In the genomic region with DNA sequence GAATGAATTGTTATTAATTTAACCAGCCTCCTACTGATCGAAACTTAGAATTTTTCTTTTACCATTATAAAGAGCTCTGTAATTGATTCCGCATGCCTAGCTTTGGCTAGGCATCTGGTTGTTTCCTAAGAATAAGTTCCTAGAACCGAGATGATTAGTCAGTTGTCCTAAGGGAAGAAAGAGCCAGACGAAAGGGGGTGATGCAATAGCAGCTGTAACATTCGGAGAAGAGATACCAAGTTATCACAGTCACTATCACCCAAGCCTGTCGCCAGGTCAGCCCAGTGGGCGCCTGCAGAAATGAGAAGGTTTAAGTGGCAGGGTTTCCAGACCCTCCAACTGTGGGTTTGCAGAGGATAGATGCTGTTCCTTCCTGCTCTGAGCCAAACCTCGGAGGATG, we compare ENCODE assay signal across 18 mouse cellular contexts.
DNase-seq lines count a peak whose midpoint lies in the region; ATAC-seq and TF ChIP-seq lines count a peak whose summit lies in the region.
"Had no signal": no experiment of that assay in that cellular context is flagged by ENCODE, and none has a peak within 500 bp of the region (broad histone marks: within the 10 kb centered on the region; RNA-seq: fewer than 3 reads in every experiment).

No protein-coding gene starts in this region.

- H3K4me2 ChIP-seq in embryonic facial prominence, embryonic 11.5 days (ENCODE audit: low read depth, low read length): no peak overlapping the region
- no peak overlapping the region for H3K4me2 ChIP-seq in midbrain, embryonic 11.5 days
- H3K4me2 ChIP-seq in midbrain, embryonic 13.5 days (replicated peaks): no peak overlapping the region
- H3K4me2 ChIP-seq in embryonic facial prominence, embryonic 15.5 days (replicated peaks): no peak overlapping the region
- H3K4me2 ChIP-seq: heart, embryonic 12.5 days had no signal

- H3K4me3 ChIP-seq in embryonic facial prominence, embryonic 11.5 days (ENCODE audit: low read depth, low read length): no peak overlapping the region
- no peak overlapping the region for H3K4me3 ChIP-seq in embryonic facial prominence, embryonic 10.5 days
- H3K4me3 ChIP-seq in midbrain, embryonic 11.5 days (ENCODE audit: low read depth, low read length): no peak overlapping the region
- no peak overlapping the region for H3K4me3 ChIP-seq in midbrain, embryonic 13.5 days (replicated peaks)
- no peak overlapping the region for H3K4me3 ChIP-seq in embryonic facial prominence, embryonic 15.5 days (replicated peaks)
- no peak overlapping the region for H3K4me3 ChIP-seq in layer of hippocampus, adult 2 months
- H3K4me3 ChIP-seq: heart, embryonic 12.5 days; midbrain, embryonic 10.5 days had no signal

- H3K9me3 ChIP-seq in embryonic facial prominence, embryonic 11.5 days (replicated peaks; ENCODE audit: control insufficient read depth, low read length): no peaks in the 10 kb centered on the region
- no peaks in the 10 kb centered on the region for H3K9me3 ChIP-seq in embryonic facial prominence, embryonic 10.5 days
- H3K9me3 ChIP-seq in midbrain, embryonic 11.5 days (ENCODE audit: control insufficient read depth, low read length): no peaks in the 10 kb centered on the region
- no peaks in the 10 kb centered on the region for H3K9me3 ChIP-seq in midbrain, embryonic 13.5 days
- H3K9me3 ChIP-seq in embryonic facial prominence, embryonic 15.5 days (replicated peaks): no peaks in the 10 kb centered on the region
- H3K9me3 ChIP-seq: heart, embryonic 12.5 days had no signal

- H3K4me1 ChIP-seq in embryonic facial prominence, embryonic 11.5 days (ENCODE audit: control insufficient read depth, insufficient read depth, low read length): peaks cover 3% of the 10 kb centered on the region
- peaks cover 28% of the 10 kb centered on the region for H3K4me1 ChIP-seq in embryonic facial prominence, embryonic 10.5 days
- H3K4me1 ChIP-seq in midbrain, embryonic 11.5 days (ENCODE audit: control insufficient read depth, insufficient read depth, low read length): 0 out of 2 replicates have a peak, but pooled peaks cover 4% of the 10 kb centered on the region
- peaks cover 15% of the 10 kb centered on the region for H3K4me1 ChIP-seq in midbrain, embryonic 13.5 days (replicated peaks)
- peaks cover 30% of the 10 kb centered on the region for H3K4me1 ChIP-seq in embryonic facial prominence, embryonic 15.5 days

- H3K27ac ChIP-seq in embryonic facial prominence, embryonic 11.5 days (replicated peaks; ENCODE audit: low read depth, low read length): no peak overlapping the region; the same call in 1 of the 2 replicates
- no peak overlapping the region; the same call in 1 of the 2 replicates for H3K27ac ChIP-seq in embryonic facial prominence, embryonic 10.5 days (replicated peaks)
- H3K27ac ChIP-seq in midbrain, embryonic 11.5 days (ENCODE audit: low read depth, low read length): no peak overlapping the region
- H3K27ac ChIP-seq in midbrain, embryonic 13.5 days: no peak overlapping the region
- peak overlapping the region; percentile 36; the same call in 1 of the 2 replicates for H3K27ac ChIP-seq in embryonic facial prominence, embryonic 15.5 days (replicated peaks)
- H3K27ac ChIP-seq in layer of hippocampus, adult 2 months: no peak overlapping the region
- H3K27ac ChIP-seq: midbrain, embryonic 10.5 days had no signal

- ATAC-seq in embryonic facial prominence, embryonic 11.5 days (replicated peaks; ENCODE audit: insufficient number of reproducible peaks, low FRiP score, low TSS enrichment, low read depth): no peak
- ATAC-seq in midbrain, embryonic 11.5 days (ENCODE audit: low FRiP score): no peak
- ATAC-seq in midbrain, embryonic 13.5 days: no peak
- ATAC-seq in embryonic facial prominence, embryonic 15.5 days (ENCODE audit: insufficient number of reproducible peaks, low FRiP score, low TSS enrichment, low read depth): no peak
- ATAC-seq: Patski had no signal

- WGBS in embryonic facial prominence, embryonic 11.5 days: 57% methylated on average over 8 of the region's 8 CpGs
- 74% methylated on average over 8 of the region's 8 CpGs for WGBS in embryonic facial prominence, embryonic 10.5 days
- 81% methylated on average over 8 of the region's 8 CpGs for WGBS in midbrain, embryonic 11.5 days
- whole genome bisulfite sequencing in midbrain, embryonic 13.5 days: 86% methylated on average over 8 of the region's 8 CpGs
- WGBS in embryonic facial prominence, embryonic 15.5 days: 35% methylated on average over 8 of the region's 8 CpGs

- no peak for TF ChIP-seq CTCF in layer of hippocampus, adult 2 months (conservative IDR thresholded peaks at IDR 0.05)

- H3K27me3 ChIP-seq in embryonic facial prominence, embryonic 11.5 days (ENCODE audit: control insufficient read depth, insufficient read depth, low read length): no peaks in the 10 kb centered on the region
- no peaks in the 10 kb centered on the region for H3K27me3 ChIP-seq in embryonic facial prominence, embryonic 10.5 days (replicated peaks; ENCODE audit: low read depth, poor library complexity, severe bottlenecking)
- no peaks in the 10 kb centered on the region for H3K27me3 ChIP-seq in midbrain, embryonic 11.5 days (ENCODE audit: control insufficient read depth, insufficient read depth, low read length)
- H3K27me3 ChIP-seq in midbrain, embryonic 13.5 days: peaks cover 3% of the 10 kb centered on the region; the same call in 1 of the 2 replicates
- no peaks in the 10 kb centered on the region for H3K27me3 ChIP-seq in embryonic facial prominence, embryonic 15.5 days
- H3K27me3 ChIP-seq: heart, embryonic 12.5 days; Patski had no signal

- no peak overlapping the region for H3K9ac ChIP-seq in embryonic facial prominence, embryonic 11.5 days (replicated peaks; ENCODE audit: low read length)
- H3K9ac ChIP-seq in midbrain, embryonic 11.5 days (ENCODE audit: low read length): no peak overlapping the region
- no peak overlapping the region for H3K9ac ChIP-seq in midbrain, embryonic 13.5 days (replicated peaks)
- no peak overlapping the region for H3K9ac ChIP-seq in embryonic facial prominence, embryonic 15.5 days
- H3K9ac ChIP-seq: heart, embryonic 12.5 days had no signal

- DNase-seq in embryonic facial prominence, embryonic 11.5 days (ENCODE audit: low spot score): peak; percentile 67
- no peak for DNase-seq in embryonic facial prominence, embryonic 10.5 days (ENCODE audit: low spot score)
- peak; percentile 67 for DNase-seq in midbrain, embryonic 11.5 days (ENCODE audit: low spot score, missing footprints)
- no peak for DNase-seq in kidney, adult 18-20 months
- DNase-seq in layer of hippocampus, adult 2 months (ENCODE audit: low spot score in 2 of 2): no peak
- no peak for DNase-seq in liver
- DNase-seq: B cell, adult 2 months; cerebellum, postnatal 36 days; kidney, adult 2 months; kidney, postnatal 36 days; layer of hippocampus, postnatal 36 days; lung, postnatal 10 days; right cerebral cortex, postnatal 14 days had no signal

- H3K36me3 ChIP-seq in embryonic facial prominence, embryonic 11.5 days (replicated peaks; ENCODE audit: control insufficient read depth, insufficient read depth, low read depth, low read length): no peaks in the 10 kb centered on the region
- no peaks in the 10 kb centered on the region for H3K36me3 ChIP-seq in embryonic facial prominence, embryonic 10.5 days (replicated peaks)
- H3K36me3 ChIP-seq in midbrain, embryonic 11.5 days (ENCODE audit: control insufficient read depth, insufficient read depth, low read length): no peaks in the 10 kb centered on the region
- H3K36me3 ChIP-seq in midbrain, embryonic 13.5 days: no peaks in the 10 kb centered on the region
- H3K36me3 ChIP-seq in embryonic facial prominence, embryonic 15.5 days: no peaks in the 10 kb centered on the region
- H3K36me3 ChIP-seq: heart, embryonic 12.5 days; midbrain, embryonic 10.5 days had no signal

Comparison
In these comparisons a context has a peak if more than half of its experiments do, and no peak if none do; other contexts are left out.
1. DNase-seq: peak in embryonic facial prominence, embryonic 11.5 days (single experiment) and midbrain, embryonic 11.5 days (single experiment); none in embryonic facial prominence, embryonic 10.5 days (single experiment), kidney, adult 18-20 months (single experiment), layer of hippocampus, adult 2 months (0 of 2) and liver (single experiment).